Mouse (Mus musculus) heart, postnatal 10 days (tissue): ENCODE data around the gene Pigx. TPM values are rescaled to one million over a fixed set of nuclear protein-coding genes. Genes with fewer than 3 reads are reported as not detected.

Experiments
- DNase-seq, 2 experiments: peaks; one replicate each; pipeline ENCODE4 v3.0.0; 2021
- intact Hi-C: fragments of 180-260 bp; cut with DNase I; formaldehyde crosslinking; loops from one replicate; pipeline ENCODE4 v1.15.1; 2025
- total RNA-seq, 2 experiments: library from RNA; stranded (reverse); gene quantifications; 2 replicates each; pipeline ENCODE4 v1.2.3; 2021

Gene Pigx
- total RNA-seq = 10 to 100 TPM; 23.9 to 26.6 TPM

DNA sequence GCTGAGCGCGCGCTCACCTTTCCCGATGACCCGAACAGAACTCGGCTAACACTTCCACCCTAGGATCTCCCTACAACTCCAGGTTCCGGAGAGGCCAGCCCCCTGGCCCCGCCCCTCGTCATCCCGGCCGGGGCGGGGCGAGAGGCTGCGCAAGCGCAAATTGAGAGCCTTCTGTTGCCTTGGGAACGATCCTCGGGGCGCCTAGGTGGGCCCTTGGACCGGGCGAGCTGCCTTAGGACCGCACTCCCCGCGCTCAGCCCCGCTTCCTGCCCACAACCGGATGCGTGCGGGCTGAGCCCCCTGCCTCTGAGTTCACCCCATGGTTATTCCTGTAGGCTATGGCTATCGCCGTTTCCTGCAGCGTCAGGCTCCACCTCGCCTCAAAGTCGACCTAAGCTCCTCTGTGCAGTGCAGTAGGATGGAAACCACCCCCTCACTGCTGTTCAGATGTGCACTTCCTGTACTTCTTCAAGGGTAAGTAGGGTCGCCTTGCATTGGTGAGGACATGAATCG is at the start of gene Pigx, which contains the start of gene Cep19:
Gene Pigx, minus strand, starts transcription at position 103 of the 513 bp plus-strand sequence.
Gene Cep19, plus strand, starts transcription at position 163 of the 513 bp plus-strand sequence.
- intact Hi-C loops = no loop called here

DNA sequence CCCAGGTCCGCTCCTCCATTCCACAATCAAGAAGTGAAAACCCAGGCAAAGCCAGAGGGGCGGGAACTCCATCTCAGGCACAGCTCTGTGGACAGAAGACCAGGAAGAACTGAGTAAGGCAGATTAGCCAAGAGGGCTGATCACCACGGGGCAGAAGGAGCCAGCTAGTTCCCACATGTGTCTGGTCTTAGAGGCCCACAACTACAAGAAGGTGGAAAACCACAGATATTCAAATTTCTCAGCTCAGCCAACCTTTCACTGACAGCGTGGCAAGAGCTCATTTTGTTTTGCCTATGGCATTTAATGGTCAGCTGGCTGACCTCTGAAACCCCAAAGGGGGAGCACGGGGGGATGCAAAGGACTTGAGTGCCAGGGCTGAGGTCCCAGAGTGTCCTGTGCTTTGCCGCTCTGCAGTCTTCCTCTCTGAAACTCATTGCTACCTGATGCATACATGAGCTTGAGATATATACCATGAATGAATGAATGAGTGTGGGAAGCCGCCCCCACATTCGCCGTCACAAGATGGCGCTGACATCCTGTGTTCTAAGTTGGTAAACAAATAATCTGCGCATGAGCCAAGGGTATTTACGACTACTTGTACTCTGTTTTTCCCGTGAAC is 48.2 kb upstream of the Pigx start:
- DNase-seq = no peak
- intact Hi-C loops = no loop called here

More for the DNA sequence above, at the start of gene Pigx, which contains the start of gene Cep19:
- DNase-seq = peak; percentile 93 to 95

DNA sequence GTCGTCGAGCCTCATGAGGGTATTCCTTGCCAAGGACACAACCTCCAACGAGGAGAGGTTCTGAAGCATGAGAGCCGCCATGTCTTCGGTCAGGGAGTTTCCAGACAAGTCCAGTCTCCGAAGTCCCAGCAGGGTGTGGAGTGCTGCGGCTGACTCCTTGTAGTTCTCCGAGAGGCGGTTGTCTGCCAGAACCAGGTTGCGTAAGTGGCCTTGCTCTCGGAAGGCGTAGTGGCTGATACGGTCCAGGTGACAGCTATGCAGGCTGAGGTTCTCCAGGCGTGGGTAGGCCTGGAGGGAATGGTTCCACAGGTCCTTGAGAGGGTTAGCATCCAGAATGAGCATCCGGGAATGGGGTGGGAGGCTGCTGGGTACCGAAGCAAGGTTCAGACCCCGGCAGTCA is 45.1 kb upstream of the Pigx start:
- DNase-seq = no peak
- intact Hi-C loops = no loop called here

DNA sequence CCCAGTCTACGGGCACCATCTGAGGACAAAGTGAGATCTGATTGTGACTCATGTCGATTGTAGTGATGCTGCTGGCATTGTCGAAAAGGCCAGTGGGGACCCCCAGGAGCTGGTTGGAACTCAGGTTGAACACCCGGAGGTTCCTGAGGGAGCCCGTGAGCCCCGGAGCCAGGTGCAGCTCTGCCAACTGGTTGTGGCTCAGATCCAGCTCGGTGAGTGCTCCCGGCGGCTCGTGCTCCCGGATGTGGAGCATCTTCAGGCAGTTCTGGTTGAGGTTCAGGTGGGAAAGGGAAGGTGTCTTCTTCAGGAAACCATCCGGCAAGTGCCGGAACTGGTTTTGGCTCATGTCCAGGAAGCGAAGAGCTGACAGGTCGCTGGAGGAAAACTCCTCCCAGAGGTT is 44.2 kb upstream of the Pigx start:
- DNase-seq = no peak
- intact Hi-C loops = no loop called here

DNA sequence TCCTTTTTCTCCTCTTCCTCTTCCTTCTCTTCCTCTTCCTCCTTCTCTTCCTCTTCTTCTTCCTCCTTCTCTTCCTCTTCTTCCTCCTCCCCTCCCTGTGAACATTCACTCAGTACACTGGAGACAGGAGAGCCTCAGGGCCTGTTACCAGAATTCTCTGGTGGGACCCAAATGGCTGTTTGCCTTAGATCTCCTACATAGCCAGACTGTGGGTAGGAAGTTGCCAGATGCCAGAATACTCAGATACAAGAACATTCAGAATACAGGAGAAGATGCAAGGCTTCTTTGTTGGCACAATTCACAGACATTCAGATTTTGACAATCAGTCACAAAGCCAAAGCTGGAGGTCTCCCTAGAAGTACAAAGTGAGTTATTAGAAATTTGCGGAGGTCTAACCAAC is 39.4 kb upstream of the Pigx start:
- intact Hi-C loops = no loop called here
- DNase-seq = no peak

DNA sequence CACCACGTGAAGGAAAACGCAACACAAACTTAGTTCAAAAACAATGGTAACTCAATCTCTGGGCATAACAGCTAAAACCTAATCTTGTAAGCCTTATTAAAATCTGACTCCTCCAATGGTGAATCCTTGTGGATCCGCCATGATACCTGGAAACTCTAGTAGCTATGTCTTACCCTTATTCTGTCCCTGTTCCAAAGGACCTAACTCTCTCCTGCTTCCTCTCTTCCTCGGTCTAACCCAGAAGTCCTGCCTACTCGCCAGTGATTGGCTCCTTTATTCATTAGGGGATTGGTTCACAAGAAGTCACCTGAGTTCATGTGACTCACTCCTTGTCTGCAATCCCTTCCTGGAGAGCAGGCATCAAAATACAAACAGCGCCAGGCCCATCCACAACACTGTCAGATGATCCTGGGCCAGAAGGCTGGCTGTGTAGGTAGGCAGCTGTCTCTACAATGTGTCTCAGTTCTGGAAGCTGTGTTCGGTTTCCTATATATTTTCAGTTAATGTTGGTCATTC is 36.4 kb upstream of the Pigx start:
- intact Hi-C loops = no loop called here
- DNase-seq = no peak

DNA sequence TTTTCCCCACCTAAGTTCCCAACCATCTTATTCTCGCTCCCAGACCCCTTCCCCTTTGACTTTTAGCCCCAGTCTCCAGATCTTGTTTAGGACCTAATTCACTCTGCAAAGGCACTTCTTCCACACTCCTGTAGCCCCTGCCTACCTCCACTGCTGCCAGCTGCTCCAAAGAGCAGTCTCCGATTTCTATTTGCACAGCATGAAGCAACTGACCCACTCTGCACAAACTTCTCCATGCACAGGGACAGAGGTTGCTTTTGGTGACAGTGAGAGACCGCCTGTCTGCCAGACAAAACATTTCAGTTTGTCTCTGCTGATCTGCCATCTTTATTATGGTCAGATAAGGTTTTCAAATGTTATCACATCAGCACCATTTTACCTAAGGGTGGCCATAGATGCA is 33.6 kb upstream of the Pigx start:
- no peak for DNase-seq
- intact Hi-C loops = no loop called here

DNA sequence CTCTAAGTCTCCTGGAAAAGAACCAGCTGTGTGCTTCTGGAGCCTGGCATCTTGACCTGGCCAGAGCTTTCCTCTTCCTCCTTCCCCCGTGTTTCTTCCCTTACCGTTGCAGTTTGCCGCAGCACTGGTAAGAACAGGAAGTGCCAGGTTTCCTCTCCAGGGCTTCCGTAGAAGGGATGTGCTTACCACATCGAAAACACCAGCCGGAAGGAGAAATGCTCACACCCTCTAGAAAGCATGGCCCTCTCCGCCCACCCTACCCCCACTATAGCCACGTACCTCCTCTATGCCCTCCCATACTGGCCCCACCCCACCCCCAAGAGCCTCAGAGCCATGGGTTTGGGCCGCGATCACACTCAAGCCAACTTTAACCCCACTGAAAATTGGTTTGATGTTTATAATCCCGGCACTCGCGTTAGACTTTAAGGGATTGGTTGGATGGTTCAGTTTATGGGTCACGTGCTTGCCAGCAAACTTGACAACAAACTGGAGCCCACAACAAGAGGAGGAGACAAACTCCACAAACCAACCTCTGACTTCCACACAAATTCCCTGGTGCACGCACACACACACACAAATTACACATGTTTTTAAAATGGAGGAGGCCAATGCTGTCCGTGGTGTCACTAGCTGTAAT is 30.8 kb upstream of the Pigx start:
- intact Hi-C loops = no loop called here
- peak; percentile 48 to 61 for DNase-seq

DNA sequence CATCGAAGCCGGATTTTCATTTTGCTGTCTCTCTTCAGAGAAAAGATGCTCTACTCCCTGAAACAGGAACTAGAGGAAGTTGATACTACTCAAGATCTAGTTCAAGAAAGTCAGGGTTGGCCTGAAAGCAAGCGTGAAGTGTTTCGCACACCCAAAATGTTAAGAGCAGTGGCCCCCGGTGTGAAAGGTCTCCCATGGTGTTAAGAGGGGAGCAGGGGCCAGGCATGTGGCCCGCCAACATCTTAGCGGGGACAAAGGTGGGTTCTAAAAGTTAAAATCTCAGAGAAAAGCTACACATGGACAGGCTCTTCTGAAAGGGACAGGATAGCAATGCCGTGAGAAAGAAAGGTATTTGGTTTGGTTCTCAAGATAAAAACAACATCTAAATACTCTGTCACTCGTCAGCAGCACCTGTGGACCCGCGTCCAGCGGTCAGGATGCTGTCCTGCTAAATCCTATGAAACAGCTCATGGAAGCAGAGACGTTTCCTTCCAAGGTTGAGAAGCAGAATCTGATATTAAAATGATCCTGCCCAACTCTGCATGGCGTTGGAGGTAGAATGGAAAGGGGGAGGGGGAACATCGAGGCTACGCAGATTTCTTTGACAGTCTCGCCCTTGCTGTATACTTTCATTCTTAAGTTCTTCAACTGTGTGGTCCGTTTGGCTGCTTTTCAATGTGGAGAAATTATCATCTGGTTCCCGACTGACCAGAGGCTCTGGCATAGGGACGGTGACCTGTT is 30.1 kb upstream of the Pigx start:
- intact Hi-C loops = no loop called here

DNA sequence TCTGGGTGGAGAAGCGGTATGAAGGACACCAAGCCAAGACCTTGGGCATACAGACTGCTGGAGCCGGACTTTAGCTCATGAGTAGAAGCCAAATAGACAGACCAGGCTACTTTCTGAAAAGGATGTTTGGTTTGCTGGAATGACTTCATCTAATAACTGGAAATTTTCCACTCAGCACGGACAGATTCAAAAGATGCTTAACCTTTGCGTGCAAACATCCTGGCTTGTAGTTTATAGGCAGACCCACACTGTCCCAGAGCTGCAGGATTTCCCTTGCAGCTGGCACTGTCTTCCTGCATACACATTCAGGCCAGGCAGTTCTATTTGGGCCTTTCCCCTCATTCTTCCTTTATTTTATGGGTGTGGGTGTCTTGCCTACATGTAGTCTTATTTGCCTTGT is 27.5 kb upstream of the Pigx start:
- DNase-seq = no peak
- intact Hi-C loops = loop anchor here (2.0 kb wide), 1 partner anchor 38 kb away; the partner anchor contains the start of gene Nrros

More for the DNA sequence above, 30.1 kb upstream of the Pigx start:
- DNase-seq = no peak

DNA sequence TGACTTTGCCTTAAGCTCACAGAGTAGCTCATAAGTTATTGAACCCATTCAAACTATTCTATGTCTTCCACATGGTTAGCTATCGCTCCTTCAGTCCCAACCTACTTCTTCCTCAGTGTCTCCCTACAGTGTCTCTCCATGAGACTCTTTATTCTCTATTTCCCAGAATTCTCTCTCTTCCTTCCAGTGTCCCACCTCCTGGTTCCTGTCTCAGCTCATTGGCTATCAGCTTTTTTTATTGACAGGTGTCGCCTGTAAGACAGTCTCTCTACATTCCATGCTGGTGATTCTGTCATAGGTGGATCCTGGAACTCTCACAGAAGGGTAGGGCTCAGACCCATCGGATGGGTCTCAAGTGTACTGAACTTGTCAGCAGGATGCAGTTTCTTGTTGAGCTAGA is 25.8 kb upstream of the Pigx start:
- DNase-seq = no peak
- intact Hi-C loops = no loop called here

DNA sequence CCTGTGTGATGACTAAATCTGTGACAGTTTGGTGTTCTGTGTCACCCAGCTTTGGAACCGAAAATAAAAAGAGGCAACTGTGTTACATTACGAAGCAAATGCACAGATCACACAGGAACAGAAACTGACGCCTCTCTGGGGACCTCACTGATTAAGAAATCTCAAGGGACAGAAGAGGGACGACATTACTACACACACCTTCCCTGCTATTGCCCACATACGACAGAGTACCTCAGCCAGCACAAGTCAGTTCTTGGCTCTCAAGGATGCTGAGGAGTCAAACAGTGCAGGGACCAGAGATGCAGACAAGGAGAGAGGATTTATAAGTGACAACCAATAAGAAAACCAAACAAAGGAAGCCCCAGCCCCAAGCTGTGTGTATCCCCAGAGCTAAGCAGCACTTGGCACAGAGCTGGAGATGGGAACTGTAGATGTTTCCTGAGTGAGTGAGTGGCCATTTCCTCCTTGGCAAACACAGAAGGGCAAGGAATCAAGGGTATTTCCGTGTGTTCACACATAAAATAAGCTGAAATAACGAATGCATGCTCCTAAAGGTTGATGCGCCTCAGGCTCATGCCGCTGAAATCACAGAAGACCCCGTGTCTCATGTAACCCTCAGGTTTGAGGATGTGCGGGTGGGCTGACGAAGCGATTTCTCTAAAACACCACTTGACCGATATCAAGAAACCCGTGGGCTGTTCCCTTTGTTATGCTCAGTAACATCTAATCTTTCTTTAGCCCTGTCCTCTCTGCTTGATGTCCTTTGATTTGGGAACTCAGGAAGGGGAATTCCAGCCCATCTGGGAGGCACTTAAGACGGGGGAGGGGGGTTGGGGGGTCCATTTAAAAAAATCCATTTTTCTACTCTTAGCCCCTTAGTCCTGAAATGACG is 25.1 kb upstream of the Pigx start:
- intact Hi-C loops = no loop called here
- DNase-seq = peak in 1 of 2 experiments; percentile 39

DNA sequence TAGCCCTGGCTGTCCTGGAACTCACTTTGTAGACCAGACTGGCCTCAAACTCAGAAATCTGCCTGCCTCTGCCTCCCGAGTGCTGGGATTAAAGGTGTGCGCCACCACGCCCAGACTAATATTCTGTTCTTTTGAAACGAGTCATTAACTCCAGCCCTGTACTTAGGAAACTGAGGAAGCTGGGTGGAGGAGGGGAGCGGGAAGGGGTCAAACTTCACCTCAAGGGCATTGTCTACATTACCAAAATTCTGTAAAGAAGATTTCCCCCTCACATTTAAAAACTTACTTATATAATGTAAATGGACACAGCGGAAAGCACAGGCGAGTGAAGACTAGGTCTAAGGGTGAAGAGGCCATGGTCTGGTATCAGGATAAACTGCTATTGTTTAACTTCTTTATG is 24.5 kb upstream of the Pigx start:
- no peak for DNase-seq
- intact Hi-C loops = no loop called here

DNA sequence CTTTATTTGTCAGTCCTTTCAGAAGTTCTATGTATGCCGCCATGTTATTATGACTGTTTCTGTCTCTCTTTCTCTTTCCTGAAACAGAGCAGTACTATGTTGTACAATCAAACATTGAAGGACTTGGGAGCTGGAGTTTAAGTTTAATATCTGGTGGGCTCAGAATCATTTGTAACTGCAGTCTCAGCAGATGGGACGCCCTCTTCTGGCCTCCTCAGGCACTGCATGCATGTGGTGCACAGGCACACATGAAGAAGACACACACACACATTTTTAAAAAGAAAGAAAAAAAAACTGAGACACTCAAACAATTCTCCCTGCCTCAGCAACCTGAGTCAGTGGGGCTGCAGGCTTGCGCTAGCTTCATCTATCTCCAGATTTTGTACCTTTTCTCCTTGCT is 20.9 kb upstream of the Pigx start:
- intact Hi-C loops = no loop called here
- no peak for DNase-seq

DNA sequence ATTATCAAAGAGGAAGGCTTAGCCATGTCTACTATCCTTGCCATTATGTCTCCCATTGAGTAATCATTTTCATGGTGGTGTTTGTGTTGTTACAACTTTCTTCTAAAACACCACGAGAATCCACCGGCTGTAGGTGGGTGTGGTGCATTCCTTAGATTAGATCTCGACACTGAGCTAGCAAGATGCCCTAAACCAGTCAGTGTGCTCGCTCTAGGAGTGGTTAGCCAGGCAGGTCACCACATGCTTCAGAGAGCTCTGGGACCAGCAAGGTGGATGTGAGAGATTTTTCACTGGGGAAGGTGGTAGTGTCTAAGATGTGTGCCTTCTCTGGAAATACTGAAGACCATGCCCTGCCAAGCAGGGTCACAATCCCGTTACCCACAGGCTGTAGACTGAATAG is 16.6 kb upstream of the Pigx start:
- intact Hi-C loops = loop anchor here (5.0 kb wide), 2 partner anchors 86 to 341 kb away; no protein-coding TSS in a partner anchor
- DNase-seq = no peak

DNA sequence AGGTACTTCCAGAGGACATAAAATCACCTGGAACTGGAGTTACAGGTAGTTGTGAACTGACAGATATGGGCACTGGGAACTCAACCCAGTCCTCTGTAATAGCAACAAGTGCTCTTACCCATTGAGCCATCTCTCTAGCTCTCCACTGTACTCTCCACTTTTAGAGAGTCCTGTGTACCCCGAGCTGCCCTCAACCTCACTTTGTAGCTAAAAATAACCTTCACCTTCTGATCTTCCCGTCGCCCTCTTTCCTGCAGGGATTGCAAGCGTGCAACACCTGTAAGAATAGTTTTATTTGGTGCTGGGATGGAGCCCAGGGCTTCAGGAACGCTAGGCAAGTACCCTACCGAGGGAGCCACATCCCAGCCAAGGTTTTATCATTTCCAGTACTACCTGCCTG is 16.2 kb upstream of the Pigx start:
- intact Hi-C loops = loop anchor here (2.0 to 5.0 kb wide), 3 partner anchors 49 to 342 kb away; partner anchors contain the start of gene Nrros
- no peak for DNase-seq

DNA sequence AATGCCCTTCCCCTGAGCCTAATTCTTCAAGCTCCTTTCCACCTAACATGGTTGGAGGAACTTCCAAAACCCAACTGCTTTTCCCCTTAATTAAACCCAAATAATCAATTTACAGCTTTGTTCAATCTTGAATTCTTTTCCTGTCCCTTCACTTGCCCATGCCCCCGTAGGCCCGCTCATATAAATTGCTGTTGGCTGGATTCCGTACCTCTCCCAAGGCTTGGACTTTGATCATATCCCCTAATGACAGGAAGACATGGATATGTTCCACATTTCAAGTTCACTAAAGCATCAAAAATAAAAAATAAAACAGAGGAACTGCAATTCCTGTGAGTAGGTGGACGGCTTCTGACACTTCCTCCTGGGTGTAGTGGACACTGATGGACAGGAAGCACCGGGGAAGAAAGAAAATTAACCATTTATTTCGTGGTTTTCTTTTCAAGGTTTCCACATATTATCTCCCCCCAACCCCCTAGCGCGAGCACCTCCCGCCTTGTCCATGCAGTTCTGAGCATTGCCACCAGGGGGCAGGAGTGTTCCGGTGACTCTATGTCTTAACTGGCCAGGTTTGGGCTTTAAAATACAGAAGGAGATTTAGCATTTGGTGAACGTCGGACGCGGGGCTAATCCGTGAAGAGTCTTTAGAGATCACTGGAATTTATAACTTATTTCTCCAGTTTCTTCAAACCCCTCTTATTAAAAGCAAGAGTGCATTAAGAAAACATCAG is 15.6 kb upstream of the Pigx start:
- intact Hi-C loops = loop anchor here (2.0 to 5.0 kb wide), 3 partner anchors 50 to 342 kb away; partner anchors contain the start of gene Nrros
- DNase-seq = peak; percentile 87 to 93

DNA sequence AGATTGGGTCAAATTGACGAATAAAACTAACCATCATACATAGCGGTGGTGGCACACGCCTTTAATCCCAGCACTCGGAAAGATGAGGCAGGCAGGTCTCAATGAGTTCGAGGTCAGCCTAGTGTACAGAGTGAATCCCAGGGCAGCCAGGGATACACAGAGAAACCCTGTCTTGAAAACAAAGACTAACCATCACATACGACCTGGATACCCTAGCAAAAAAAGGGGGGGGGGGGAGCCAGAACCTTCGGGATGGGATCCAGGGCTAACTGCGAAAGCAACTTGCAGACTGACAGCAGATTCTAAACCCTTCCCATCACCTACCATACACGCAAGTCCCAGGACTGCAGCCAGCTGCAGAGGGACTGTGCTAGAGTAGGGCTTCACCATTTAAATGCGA is 14.9 kb upstream of the Pigx start:
- intact Hi-C loops = loop anchor here (2.0 kb wide), 1 partner anchor 50 kb away; the partner anchor contains the start of gene Nrros
- DNase-seq = no peak

DNA sequence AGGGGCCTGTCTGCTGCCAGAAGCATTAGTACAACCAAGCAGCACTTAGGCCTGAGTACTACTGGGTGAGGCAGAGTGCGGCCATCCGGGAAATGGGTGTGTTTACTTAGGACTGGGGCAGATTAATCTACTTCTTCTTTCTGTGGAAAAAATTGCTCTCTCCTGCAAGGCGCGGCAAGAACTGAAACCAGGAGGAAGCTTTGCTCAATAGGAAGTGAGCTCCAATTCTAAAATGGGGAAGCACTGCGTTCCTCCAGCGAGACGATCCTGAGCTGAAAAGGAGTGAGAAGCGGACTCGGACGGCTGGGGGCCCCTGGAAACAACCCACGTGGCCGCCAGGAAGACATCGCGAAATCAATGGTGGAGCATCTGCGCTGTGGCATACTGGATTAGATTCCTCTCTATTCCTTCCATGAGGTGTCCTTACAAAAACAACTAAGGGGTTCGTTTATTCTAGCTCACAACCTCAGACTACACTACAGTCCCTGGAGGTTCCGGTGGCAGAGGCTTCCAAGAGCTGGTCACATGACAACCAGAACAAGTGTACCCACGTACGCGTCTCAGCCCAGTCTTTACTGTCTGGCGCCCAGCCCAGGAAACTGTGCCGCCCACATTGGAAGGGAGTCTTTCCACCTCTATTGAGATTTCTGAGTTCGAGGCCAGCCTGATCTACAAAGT is 14.1 kb upstream of the Pigx start:
- peak; percentile 57 to 66 for DNase-seq
- intact Hi-C loops = loop anchor here (2.0 kb wide), 2 partner anchors 51 to 385 kb away; partner anchors contain the start of gene Nrros
